Mouse (Mus musculus): Measurements from ENCODE around the gene Sirt1. TPM values are rescaled to one million over a fixed set of nuclear protein-coding genes. Genes with fewer than 3 reads are reported as not detected.

The Sirt1 gene
- total and polyA plus RNA-seq, 3 experiments: 9.1 to 19.8 TPM; not detected in 1

DNA sequence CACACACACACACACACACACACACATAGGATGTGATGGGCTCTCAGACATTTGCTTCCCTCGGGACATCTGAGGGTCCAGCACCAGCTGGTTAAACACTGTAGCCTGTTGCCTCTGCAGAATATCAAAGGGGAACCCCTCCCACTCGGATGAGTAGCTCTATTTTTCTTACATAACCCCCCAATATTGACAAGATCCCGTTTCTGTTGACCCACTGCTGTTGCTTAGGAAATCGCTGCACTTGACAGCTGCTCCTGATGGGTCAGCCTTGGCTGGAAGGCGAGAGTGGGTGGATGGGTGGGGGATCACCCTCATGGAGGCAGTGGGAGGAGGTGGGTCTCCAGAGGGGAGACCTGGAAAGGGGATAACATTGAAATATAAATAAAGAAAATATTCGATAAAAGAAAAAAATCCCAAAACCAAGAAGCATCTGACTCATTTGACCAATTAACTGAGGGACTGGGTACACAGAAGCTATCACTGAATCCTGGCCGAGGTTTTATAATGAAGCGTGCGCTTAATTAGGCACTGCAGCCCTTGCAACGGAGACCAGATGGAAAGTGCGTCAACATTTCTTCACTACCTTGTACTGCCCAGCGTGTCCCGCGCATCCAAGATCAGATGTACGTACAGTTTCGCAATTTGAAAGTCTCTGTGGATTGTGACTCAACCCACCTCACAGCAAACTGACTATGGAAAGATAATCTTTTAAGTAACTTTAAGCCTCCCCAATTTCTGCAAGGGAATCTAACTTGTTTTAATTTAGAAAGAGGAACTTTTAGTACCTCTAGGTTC, 28.9 kb upstream of the Sirt1 start:
- H3K27ac ChIP-seq (ENCODE audit: control insufficient read depth, low read depth, low read length): no peak overlapping the region
- H3K36me3 ChIP-seq (ENCODE audit: control insufficient read depth in 1 of 2, insufficient read depth in 2 of 2, low read length in 2 of 2): peaks cover 0 to 4% of the 10 kb centered on the region in 2 experiments; a peak in 2 of 4 replicates
- no peak overlapping the region; the same call in 1 of the 2 replicates for H3K9ac ChIP-seq (ENCODE audit: control insufficient read depth, low read depth, low read length, poor library complexity, severe bottlenecking)
- TF ChIP-seq ZKSCAN1 (IDR thresholded peaks at IDR 0.05; ENCODE audit: low read depth, low read length) (no peak), RAD21 (IDR thresholded peaks at IDR 0.05; ENCODE audit: low read depth, low read length) (no peak)
- peak overlapping the region; percentile 32 to 47; a peak in 3 of 4 replicates for H3K4me3 ChIP-seq (ENCODE audit: control insufficient read depth in 1 of 2, insufficient read depth in 1 of 2, low read depth in 2 of 2, low read length in 2 of 2)
- H3K79me2 ChIP-seq (ENCODE audit: control insufficient read depth, insufficient read depth, low read length, poor library complexity): no peaks in the 10 kb centered on the region
- peaks cover 2 to 7% of the 10 kb centered on the region in 2 experiments; a peak in 3 of 4 replicates for H3K4me1 ChIP-seq (ENCODE audit: control insufficient read depth in 1 of 2, insufficient read depth in 2 of 2, low read length in 2 of 2)
- DNase-seq (ENCODE audit: low read depth, low spot score): peak; percentile 52
- H3K9me3 ChIP-seq (replicated peaks; ENCODE audit: insufficient read depth, low read length): no peaks in the 10 kb centered on the region
- no peaks in the 10 kb centered on the region for H3K27me3 ChIP-seq (ENCODE audit: control insufficient read depth in 1 of 2, insufficient read depth in 2 of 2, low read length in 2 of 2)

DNA sequence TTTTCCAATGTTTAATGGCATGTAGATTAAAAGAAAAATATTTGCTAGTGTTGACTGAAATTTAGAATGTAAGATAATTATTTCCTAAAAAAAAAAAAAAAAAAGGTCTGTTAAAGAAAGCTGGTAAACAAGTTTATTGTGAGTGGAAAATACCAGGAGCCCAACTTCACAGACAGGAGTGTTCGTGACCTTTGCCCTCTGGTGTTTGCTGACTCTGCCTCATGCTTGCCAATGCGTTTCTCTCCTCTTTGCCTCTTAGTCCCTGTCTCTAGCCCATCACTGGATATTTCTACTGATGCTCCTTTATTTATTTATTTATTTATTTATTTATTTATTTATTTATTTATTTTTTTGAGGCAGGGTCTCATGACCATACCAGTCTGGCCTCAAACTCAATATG, 22.1 kb upstream of the Sirt1 start:
- Histone ChIP-seq H3K79me2 (ENCODE audit: control insufficient read depth, insufficient read depth, low read length, poor library complexity) (no peaks in the 10 kb centered on the region), H3K9ac (ENCODE audit: control insufficient read depth, low read depth, low read length, poor library complexity, severe bottlenecking) (no peak overlapping the region), H3K36me3 (ENCODE audit: control insufficient read depth in 1 of 2, insufficient read depth in 2 of 2, low read length in 2 of 2) (no peaks in the 10 kb centered on the region), H3K27ac (ENCODE audit: control insufficient read depth, low read depth, low read length) (no peak overlapping the region), H3K27me3 (ENCODE audit: control insufficient read depth in 1 of 2, insufficient read depth in 2 of 2, low read length in 2 of 2) (no peaks in the 10 kb centered on the region), H3K4me3 (ENCODE audit: control insufficient read depth in 1 of 2, insufficient read depth in 1 of 2, low read depth in 2 of 2, low read length in 2 of 2) (no peak overlapping the region), H3K4me1 (ENCODE audit: control insufficient read depth in 1 of 2, insufficient read depth in 2 of 2, low read length in 2 of 2) (no peaks in the 10 kb centered on the region), H3K9me3 (replicated peaks; ENCODE audit: insufficient read depth, low read length) (no peaks in the 10 kb centered on the region)
- TF ChIP-seq ETS1 (IDR thresholded peaks at IDR 0.05; ENCODE audit: low read depth, low read length) (no peak), USF2 (IDR thresholded peaks at IDR 0.05; ENCODE audit: borderline replicate concordance in 1 of 2, insufficient read depth in 1 of 2, low read depth in 1 of 2, low read length in 2 of 2) (no peak), ZC3H11A (IDR thresholded peaks at IDR 0.05; ENCODE audit: low read depth, low read length) (no peak), SMC3 (IDR thresholded peaks at IDR 0.05; ENCODE audit: low read depth, low read length) (no peak), UBTF (IDR thresholded peaks at IDR 0.05; ENCODE audit: borderline replicate concordance, insufficient read depth, low read depth, low read length) (no peak), RAD21 (IDR thresholded peaks at IDR 0.05; ENCODE audit: low read depth, low read length) (no peak), MAFK (IDR thresholded peaks at IDR 0.05; ENCODE audit: borderline replicate concordance, low read depth, low read length) (no peak), USF1 (IDR thresholded peaks at IDR 0.05; ENCODE audit: low read depth, low read length) (no peak), EP300 (IDR thresholded peaks at IDR 0.05; ENCODE audit: low read depth in 1 of 2, low read length in 2 of 2) (no peak), MAZ (IDR thresholded peaks at IDR 0.05; ENCODE audit: low read depth, low read length) (no peak), MXI1 (IDR thresholded peaks at IDR 0.05; ENCODE audit: low read depth, low read length) (no peak), MYC (IDR thresholded peaks at IDR 0.05; ENCODE audit: low read depth, low read length) (no peak), JUND (IDR thresholded peaks at IDR 0.05; ENCODE audit: low read depth, low read length) (no peak), MAX (IDR thresholded peaks at IDR 0.05; ENCODE audit: low read length) (no peak), BHLHE40 (IDR thresholded peaks at IDR 0.05; ENCODE audit: borderline replicate concordance, low read depth, low read length) (no peak), ZNF384 (IDR thresholded peaks at IDR 0.05; ENCODE audit: low read depth, low read length) (no peak), MEF2A (IDR thresholded peaks at IDR 0.05; ENCODE audit: extremely low read depth, insufficient replicate concordance, low read depth, low read length, poor library complexity, severe bottlenecking) (no peak), NELFE (IDR thresholded peaks at IDR 0.05; ENCODE audit: low read depth, low read length) (no peak), CTCF (IDR thresholded peaks at IDR 0.05 in 2 of 3, conservative IDR thresholded peaks at IDR 0.05 in 1 of 3; ENCODE audit: control insufficient read depth in 1 of 3, insufficient read depth in 1 of 3, low read depth in 2 of 3, low read length in 3 of 3, poor library complexity in 1 of 3, severe bottlenecking in 1 of 3) (no peak)
- no peak for DNase-seq (ENCODE audit: low read depth, low spot score)
